Mouse (Mus musculus) ES-Bruce4 (cell line): ENCODE results near the gene Etv6.

Experiments
- CTCF ChIP-seq: IDR thresholded peaks from one replicate; pipeline ENCODE4 v1.8.1; 2011; ENCODE audit warnings: low read depth, low read length
- POLR2A ChIP-seq: IDR thresholded peaks from one replicate; pipeline ENCODE4 v1.8.1; 2011; ENCODE audit warnings: low read length; ENCODE audit not compliant: insufficient read depth

- TF ChIP-seq POLR2A (no peak), CTCF (no peak)
These were observed 66.9 kb downstream of the Etv6 start for GRCm38 (mm10) chr6:134102396-134102795.
